Mouse (Mus musculus) thymus, postnatal 25 days (tissue): ENCODE data around the gene Eaf2.

Source experiments
- DNase-seq: peaks from one replicate; pipeline ENCODE4 v3.0.0; 2022

The Eaf2 gene

DNA sequence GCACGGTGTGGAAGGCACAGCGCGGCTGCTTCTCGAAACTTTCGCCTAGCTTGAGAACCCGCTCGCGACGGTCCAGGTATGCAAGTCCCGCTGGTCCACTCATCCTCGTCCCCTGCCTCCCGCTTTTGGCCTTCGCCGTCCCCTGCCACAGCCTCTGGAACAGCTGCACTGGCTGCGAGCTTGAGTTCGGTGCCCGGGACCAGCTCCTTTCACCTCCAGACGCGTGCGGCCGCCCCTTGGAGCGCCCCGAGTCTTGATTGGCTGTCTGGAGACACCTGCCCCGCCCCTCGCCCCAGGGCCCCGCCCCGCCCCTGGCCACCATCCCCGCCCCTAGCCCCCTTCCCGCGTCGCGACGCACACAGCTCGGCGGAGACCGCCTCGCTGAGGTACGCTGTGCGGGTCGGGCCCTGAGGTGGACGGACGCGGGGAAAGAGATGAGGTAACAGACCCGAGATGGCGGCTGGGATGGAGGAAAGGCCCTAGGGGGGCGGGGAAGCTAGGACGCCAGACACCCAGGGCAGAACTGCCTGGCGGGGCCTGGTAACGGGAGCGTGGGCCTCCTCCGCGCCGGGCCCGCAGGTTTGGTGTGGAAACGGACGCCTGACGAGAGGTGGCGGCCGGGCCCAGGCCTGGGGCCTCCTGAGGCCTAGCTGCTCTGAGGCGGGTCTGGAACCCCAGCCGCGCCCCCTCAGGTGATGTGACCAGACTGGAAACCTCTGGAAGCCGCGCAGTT lies 46.6 kb downstream of the Eaf2 start, which contains the start of gene Iqcb1:
Iqcb1 (plus strand) TSS at position 332 of the 733 bp plus-strand sequence.
- DNase-seq = peak; percentile 87

DNA sequence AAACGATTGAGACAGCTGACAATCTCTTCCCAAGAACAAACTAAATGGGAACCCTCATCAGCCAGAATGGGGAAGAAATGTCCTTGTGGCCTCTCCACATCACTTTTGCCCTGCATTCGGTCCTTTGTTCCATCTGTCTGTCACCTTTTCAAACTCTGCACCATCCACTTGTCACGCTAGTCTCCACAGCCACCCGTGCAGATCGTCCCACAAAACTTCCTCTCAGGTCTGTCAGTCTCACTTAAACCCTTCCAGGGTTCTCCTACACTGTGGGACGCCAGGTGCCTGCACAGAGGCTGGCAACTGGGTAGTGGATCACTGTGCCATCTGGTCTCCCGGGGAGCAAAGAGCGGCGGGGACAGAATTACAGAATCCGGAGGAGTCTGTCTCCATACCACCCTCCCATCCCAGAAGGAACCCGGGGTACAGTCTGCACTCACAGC lies 47.2 kb downstream of the Eaf2 start:
- no peak for DNase-seq

GRCm38 (mm10) chr16:36821474-36821873 lies 53.3 kb downstream of the Eaf2 start:
- peak; percentile 46 for DNase-seq

DNA sequence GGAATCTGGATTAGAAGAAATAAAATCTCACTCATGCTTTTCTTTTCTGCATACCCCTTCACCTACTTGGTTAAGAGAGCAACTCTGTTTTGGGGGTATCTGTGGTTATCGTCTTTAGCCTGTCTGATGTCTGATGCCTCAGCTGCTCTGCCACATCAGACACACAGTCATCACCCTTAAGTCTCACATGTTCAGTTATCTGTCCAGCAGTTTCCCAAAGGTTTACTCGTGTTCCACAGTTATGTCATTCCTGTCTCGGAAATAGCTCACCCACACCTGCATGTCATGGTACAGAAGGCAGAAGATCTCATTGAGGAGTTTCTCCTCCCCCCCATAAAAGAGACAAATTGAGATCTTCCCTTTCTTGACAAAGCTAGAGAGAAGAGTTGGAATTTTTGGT lies 54.1 kb downstream of the Eaf2 start:
- no peak for DNase-seq

- no peak for DNase-seq
These were observed 54.8 kb downstream of the Eaf2 start for GRCm38 (mm10) chr16:36820016-36820415.

- DNase-seq = peak; percentile 53
These were observed 57.4 kb downstream of the Eaf2 start for GRCm38 (mm10) chr16:36817321-36817926.

DNA sequence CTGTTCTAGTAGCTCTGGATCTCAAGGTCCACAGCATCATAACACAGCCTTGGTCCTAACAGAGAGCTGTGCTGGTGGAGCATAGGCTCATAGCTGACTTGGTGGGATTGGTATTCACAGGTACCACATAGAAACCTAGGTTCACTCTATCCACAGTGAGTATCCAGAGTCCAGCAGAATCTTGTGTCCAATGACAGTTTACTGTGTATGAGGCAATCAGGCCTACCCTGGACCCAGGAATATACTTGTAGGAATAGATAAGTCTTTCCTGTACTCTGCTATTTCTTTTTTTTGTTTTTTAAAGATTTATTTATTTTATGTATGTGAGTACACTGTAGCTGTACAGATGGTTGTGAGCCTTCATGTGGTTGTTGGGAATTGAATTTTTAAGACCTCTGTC lies 57.9 kb downstream of the Eaf2 start:
- no peak for DNase-seq

DNA sequence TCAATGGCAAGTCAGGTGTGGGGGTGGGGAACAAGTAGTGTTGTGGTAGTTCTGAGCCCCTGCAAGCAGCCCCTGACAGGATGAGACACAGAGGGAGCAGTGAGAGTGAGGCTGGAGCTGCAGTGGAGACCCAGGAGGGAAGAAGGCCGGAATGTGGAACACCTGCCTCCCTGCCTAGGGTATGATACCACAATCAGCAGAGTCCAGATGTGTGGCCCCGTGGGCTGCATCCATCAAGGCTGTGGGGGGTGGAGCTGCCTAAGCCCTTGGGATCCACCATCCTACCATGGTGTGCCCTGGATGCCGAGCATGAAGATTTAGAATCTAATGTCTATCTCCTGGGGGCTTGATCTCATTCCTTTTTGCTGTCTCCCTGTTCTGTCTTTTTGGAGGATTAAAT lies 61.1 kb downstream of the Eaf2 start:
- DNase-seq = no peak

GRCm38 (mm10) chr16:36808616-36809015 lies 66.2 kb downstream of the Eaf2 start:
- no peak for DNase-seq

- no peak for DNase-seq
These were observed 72.4 kb downstream of the Eaf2 start for GRCm38 (mm10) chr16:36802361-36802760.

DNA sequence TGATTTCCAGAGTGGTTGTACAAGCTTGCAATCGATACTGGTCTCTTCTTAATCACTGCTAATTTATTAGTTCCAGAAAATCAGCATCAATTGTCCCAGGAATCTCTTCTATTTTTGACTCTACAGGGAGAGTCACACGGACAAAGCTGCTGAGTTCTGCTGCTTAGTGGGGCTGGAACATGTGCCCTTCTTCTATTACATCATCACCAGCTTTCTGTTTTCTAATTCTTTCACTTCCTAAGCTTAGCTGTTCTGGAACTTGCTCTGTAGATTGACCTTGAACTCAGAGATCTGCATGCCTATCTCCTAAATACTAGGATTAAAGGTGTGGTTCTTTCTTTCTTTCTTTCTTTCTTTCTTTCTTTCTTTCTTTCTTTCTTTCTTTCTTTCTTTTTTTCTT lies 76.5 kb downstream of the Eaf2 start:
- DNase-seq = no peak

GRCm38 (mm10) chr16:36794976-36795375 lies 79.8 kb downstream of the Eaf2 start:
- DNase-seq = no peak

GRCm38 (mm10) chr16:36790166-36790565 lies 84.6 kb downstream of the Eaf2 start:
- no peak for DNase-seq

DNA sequence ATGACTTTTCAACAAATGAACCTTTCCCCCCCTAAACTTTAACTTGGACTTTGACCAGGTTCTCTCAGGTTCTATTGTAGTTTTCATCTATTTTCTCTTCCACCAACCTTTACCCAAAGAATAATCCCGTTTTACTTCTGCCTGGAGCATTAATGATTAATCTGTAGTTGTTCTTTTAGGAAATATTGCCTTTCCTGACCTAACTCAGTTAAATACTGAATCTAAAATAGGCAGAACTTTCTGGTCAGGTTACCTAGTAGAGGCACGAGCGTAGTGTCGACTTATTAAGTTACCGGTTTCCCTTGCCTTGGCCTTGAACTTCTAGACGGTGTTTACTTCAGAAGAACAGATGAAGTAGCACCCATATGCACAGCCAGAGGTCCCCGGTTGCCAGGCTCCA lies 88.3 kb downstream of the Eaf2 start:
- no peak for DNase-seq

DNA sequence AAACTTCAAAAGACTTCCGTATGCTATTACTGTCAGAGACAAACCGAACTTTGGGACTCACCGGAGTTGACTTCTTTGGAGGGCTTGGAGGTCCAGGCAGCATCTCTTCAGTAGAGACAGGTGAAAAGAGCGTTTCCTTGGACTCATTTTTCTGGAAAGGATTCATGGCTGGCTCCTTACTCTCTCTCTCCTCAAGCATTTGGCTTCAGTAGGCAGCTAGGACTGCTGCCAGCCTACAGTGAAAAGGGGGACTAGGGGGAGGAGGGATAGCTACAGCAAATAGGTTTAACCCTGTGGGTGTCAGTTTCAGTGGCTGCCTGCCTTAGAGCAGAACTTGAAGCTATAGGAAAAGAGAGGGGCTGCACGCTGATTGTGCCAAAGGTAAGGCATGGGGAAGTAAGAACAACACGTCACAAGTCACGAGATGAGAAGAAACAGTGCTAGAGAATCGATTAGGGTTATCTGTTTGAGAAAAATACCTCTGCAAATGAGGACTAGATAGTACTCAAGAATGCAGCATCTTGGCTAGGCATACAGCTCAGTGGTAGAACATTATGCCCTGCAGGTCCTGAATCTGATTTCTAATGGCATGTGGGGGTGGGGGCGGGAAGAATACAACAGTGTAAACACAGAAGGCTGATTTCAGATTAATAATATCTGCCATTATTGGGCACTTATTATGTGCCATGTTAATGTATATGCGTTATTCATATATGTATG lies 90.0 kb downstream of the Eaf2 start, which contains the start of gene Slc15a2:
Slc15a2 (minus strand) TSS at position 369 of the 720 bp plus-strand sequence.
- DNase-seq = no peak

DNA sequence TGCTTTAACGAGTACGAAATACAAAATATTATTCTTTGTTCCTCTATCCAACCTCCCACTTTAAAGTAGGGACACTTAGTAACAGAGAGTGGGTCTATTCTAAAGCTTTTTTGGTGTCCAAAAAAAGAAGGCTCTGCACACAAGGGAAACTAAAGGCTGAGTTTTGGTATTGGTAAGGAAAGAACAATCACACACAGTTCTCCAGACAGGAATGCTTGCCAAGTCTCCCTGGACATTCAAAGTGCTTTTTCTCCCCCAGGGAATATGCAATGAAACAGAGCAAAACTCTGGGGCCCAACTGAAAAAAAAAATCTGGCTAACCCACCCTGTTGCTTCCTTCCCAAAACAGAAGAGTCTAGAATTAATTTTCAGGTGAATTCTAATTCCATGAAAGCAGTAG lies 90.7 kb downstream of the Eaf2 start:
- DNase-seq = no peak

- DNase-seq = no peak
These were observed 99.1 kb downstream of the Eaf2 start for GRCm38 (mm10) chr16:36775658-36776057.

- no peak for DNase-seq
These were observed 101.8 kb downstream of the Eaf2 start for GRCm38 (mm10) chr16:36772996-36773395.

DNA sequence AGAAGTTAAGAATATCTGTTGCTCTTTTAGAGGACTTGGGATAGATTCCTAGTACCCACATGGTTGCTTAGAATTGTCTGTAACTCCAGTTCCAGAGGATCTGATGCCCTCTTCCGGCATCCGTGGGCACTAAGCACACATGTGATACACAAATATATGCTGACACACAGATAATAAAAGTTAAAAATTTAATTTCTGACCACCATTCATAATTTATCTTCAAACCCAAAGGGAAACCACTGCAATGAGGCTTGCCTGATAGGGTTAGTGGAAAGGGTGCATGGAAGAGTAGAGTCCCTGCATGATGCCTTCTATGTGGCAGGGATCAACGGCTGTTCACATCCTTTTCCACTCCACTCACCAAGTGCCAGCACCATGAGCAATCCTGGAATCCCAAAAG lies 103.1 kb downstream of the Eaf2 start:
- DNase-seq = no peak

GRCm38 (mm10) chr16:36771244-36771643 lies 103.6 kb downstream of the Eaf2 start:
- DNase-seq = no peak

DNA sequence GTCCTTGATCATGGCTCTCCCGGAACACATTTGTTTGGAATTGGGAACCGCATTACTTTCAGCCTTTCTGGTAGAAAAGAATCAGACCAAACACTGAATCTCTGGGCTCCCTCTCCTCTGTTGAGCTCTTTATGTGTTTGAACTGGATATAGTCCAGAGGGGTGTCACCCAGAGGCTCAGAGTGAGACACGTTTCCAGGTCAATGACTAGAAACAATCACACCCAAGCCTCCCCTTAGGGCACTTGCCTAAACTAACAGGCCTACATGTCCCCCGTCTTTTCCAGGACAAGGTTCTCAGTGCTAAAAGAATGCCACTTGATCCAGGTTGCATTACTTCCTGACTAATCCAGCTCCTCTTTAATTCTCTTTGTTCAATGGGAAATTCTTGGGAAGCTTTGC lies 104.0 kb downstream of the Eaf2 start:
- no peak for DNase-seq

- DNase-seq = peak; percentile 16
These were observed 104.5 kb downstream of the Eaf2 start for GRCm38 (mm10) chr16:36770191-36770771.

DNA sequence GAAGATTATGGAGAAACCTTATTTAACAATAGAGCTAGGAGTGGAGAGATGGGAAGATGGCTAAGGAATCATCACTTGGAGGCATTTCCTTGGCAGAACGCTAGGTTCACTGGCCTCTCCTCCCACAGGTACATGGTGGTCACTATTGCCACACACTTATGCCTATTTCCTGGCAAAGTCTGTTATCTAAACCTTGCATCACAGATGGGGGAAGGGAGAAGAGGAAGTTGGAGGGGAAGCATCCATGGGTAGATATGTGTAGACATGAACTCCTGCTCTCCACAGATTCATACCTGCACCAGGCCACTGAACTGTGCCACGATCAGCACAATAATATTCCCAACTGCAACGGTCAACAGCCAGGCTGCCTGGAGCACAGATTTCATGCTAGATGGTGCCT lies 122.8 kb downstream of the Eaf2 start:
- DNase-seq = no peak

- no peak for DNase-seq
These were observed 127.0 kb downstream of the Eaf2 start for GRCm38 (mm10) chr16:36747767-36748166.
